Mouse (Mus musculus) brain, embryonic 14.5 days (tissue): ENCODE data around the gene Zmynd8.

Experiments
- CTCF ChIP-seq: fragments of 200-500 bp; IDR thresholded peaks from 2 replicates; pipeline ENCODE4 v1.5.1; 2012; ENCODE audit warnings: inconsistent platforms, mild to moderate bottlenecking, moderate library complexity, borderline replicate concordance; ENCODE audit not compliant: insufficient read depth, insufficient read length; ENCODE audit errors: extremely low read depth
- POLR2A ChIP-seq: fragments of 200-500 bp; IDR thresholded peaks from 2 replicates; pipeline ENCODE4 v1.6.1; 2012; ENCODE audit warnings: mild to moderate bottlenecking, inconsistent platforms, borderline replicate concordance; ENCODE audit not compliant: poor library complexity, insufficient read depth, insufficient read length, severe bottlenecking; ENCODE audit errors: extremely low read depth

DNA sequence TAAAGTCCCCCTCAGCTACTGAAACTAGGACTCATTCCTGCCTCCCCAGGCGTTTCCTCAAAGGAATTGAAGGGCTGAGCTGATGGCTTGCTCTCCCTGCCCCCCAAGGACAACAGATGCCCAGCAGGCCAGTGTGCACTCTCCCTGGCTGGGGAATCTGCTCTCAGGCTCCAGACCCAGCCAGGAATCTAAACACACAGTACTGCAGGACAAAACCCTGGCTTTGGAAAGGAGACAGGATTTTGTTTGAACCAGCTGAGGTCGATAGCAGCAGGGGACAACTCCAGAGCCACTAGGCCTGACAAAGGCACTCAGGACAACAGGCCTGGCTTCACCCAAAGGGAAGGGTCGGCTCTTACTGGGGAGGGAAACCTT is 12.3 kb downstream of the Zmynd8 start:
- no peak for TF ChIP-seq POLR2A
- no peak for TF ChIP-seq CTCF
